Mouse (Mus musculus) erythroblast, embryonic 14.5 days (primary cell): ENCODE measurements at regions not wholly inside any gene's neighbourhood (a gene's known extent, or its start where the extent isn't known, plus 50 kb on each side); places are given as distances from the start of the nearest gene placed in this dataset.

Experiments used
- H3K27me3 ChIP-seq: 2 replicates; pipeline ENCODE4 v1.6.1; 2012; ENCODE audit warnings: inconsistent platforms; ENCODE audit not compliant: control insufficient read depth
- H3K36me3 ChIP-seq: 2 replicates; pipeline ENCODE4 v1.6.1; 2012; ENCODE audit warnings: mild to moderate bottlenecking, inconsistent platforms; ENCODE audit not compliant: control insufficient read depth
- H3K4me1 ChIP-seq: 2 replicates; pipeline ENCODE4 v1.6.1; 2012; ENCODE audit warnings: inconsistent platforms; ENCODE audit not compliant: control insufficient read depth
- H3K4me3 ChIP-seq: replicated peaks from 2 replicates; pipeline ENCODE3; 2012; ENCODE audit warnings: moderate library complexity, mild to moderate bottlenecking, inconsistent platforms
- H3K9me3 ChIP-seq: 2 replicates; pipeline ENCODE4 v1.6.1; 2012; ENCODE audit warnings: low read length, inconsistent platforms, mixed read lengths; ENCODE audit not compliant: control insufficient read depth
- GATA1 ChIP-seq: IDR thresholded peaks from 2 replicates; pipeline ENCODE4 v1.6.1; 2012; ENCODE audit warnings: low read length, inconsistent platforms, mixed read lengths
- TAL1 ChIP-seq: IDR thresholded peaks from 3 replicates; pipeline ENCODE4 v1.6.1; 2012; ENCODE audit warnings: low read length, inconsistent platforms, mixed read lengths

GRCm38 (mm10) chr1:43377491-43378263, 66.7 kb upstream of the Nck2 start:
- no peaks in the 10 kb centered on the region for H3K27me3 ChIP-seq
- H3K4me3 ChIP-seq, result no peak overlapping the region
- no peaks in the 10 kb centered on the region for H3K9me3 ChIP-seq
- TF ChIP-seq TAL1 (no peak), GATA1 (no peak)
- H3K4me1 ChIP-seq, result no peaks in the 10 kb centered on the region; the same call in 1 of the 2 replicates
- no peaks in the 10 kb centered on the region for H3K36me3 ChIP-seq

- Histone ChIP-seq H3K4me3 (no peak overlapping the region), H3K4me1 (peaks cover 12% of the 10 kb centered on the region), H3K27me3 (no peaks in the 10 kb centered on the region), H3K36me3 (no peaks in the 10 kb centered on the region), H3K9me3 (no peaks in the 10 kb centered on the region)
- no peak for TF ChIP-seq TAL1
- no peak for TF ChIP-seq GATA1
Measured at GRCm38 (mm10) chr1:43385008-43385407, 59.4 kb upstream of the Nck2 start.

- no peak for TF ChIP-seq GATA1
- TF ChIP-seq TAL1, result no peak
- Histone ChIP-seq H3K9me3 (no peaks in the 10 kb centered on the region), H3K36me3 (no peaks in the 10 kb centered on the region), H3K27me3 (no peaks in the 10 kb centered on the region), H3K4me3 (no peak overlapping the region), H3K4me1 (peaks cover 6% of the 10 kb centered on the region)
Measured at GRCm38 (mm10) chr1:43394035-43394434, 50.3 kb upstream of the Nck2 start.
